Mouse (Mus musculus) central nervous system, embryonic 18 days (tissue): ENCODE measurements around the gene H2bfm. TPM values are rescaled to one million over a fixed set of nuclear protein-coding genes. Genes with fewer than 3 reads are reported as not detected.

Experiments
- polyA plus RNA-seq: library from polyadenylated mRNA; depleted of rRNA; stranded (reverse); fragments of >200 nt; gene quantifications from 2 replicates; pipeline ENCODE4 v1.2.3, GENCODE M21; 2012; rRNA removed

The H2bfm gene
- polyA plus RNA-seq = not detected in 2 replicates

GRCm38 (mm10) chrX:136927031-136927430 lies at the start of gene H2bfm:
Gene H2bfm, plus strand, starts transcription at chrX:136927325.

GRCm38 (mm10) chrX:136975397-136975796 lies 48.3 kb downstream of the H2bfm start, which contains the start of gene Tmsb15b2:
Gene Tmsb15b2, minus strand, starts transcription at chrX:136975497.

GRCm38 (mm10) chrX:136976424-136977084 lies 49.4 kb downstream of the H2bfm start, which contains the start of the genes Tmsb15l and Tmsb15b1:
Gene Tmsb15l, minus strand, starts transcription at chrX:136976869.
Gene Tmsb15b1, minus strand, starts transcription at chrX:136976874.

Other genes with a start within 250 kb of the H2bfm start
- gene Tceal1, start 219.3 kb upstream of the H2bfm start, polyA plus RNA-seq = 15.3 and 16.9 TPM in 2 replicates
- 467 and 514 TPM in 2 replicates for gene Morf4l2, start 183.6 kb upstream of the H2bfm start, polyA plus RNA-seq
- 0.04 TPM in 1 of 2 replicates, not detected in the other for gene Glra4, start 147.2 kb upstream of the H2bfm start, polyA plus RNA-seq
- gene Plp1, start 104.7 kb upstream of the H2bfm start, polyA plus RNA-seq = 25.5 and 26.3 TPM in 2 replicates
- gene Rab9b, start 58.6 kb upstream of the H2bfm start, polyA plus RNA-seq = 13.5 and 14.5 TPM in 2 replicates
- 58.1 and 64.6 TPM in 2 replicates for gene Tmsb15b2, start 48.2 kb downstream of the H2bfm start, polyA plus RNA-seq
- 14.7 and 16.4 TPM in 2 replicates for gene Tmsb15l, start 49.5 kb downstream of the H2bfm start, polyA plus RNA-seq
- gene Tmsb15b1, start 49.5 kb downstream of the H2bfm start, polyA plus RNA-seq = 27.6 and 30.1 TPM in 2 replicates
- 298 and 323 TPM in 2 replicates for gene Zcchc18, start 65.8 kb downstream of the H2bfm start, polyA plus RNA-seq
- 18.0 and 18.6 TPM in 2 replicates for gene Slc25a53, start 111.0 kb downstream of the H2bfm start, polyA plus RNA-seq
- gene Fam199x, start 122.3 kb downstream of the H2bfm start, polyA plus RNA-seq = 3.3 and 3.5 TPM in 2 replicates
- not detected in 2 replicates for gene Esx1, start 194.8 kb downstream of the H2bfm start, polyA plus RNA-seq